Mouse (Mus musculus) gastrocnemius, adult 8-10 months (tissue): ENCODE measurements around the gene Gm20388. TPM values are rescaled to one million over a fixed set of nuclear protein-coding genes. Genes with fewer than 3 reads are reported as not detected.
A peak's percentile ranks its signal among the peaks of the same experiment; 100 is the strongest.

Experiments used
- DNase-seq, 2 experiments: peaks; one replicate each; pipeline ENCODE4 v3.0.0; 2022; ENCODE audit warnings: low spot score in 2 of 2
- total RNA-seq, 4 experiments: library from RNA; stranded (reverse); gene quantifications; 2 replicates each; pipeline ENCODE4 v1.2.4; 2022

The Gm20388 gene
- total RNA-seq, 4 experiments from 2014 or later, result 4.4 to 20.0 (median 7.9) TPM; not detected in 1

GRCm38 (mm10) chr8:122751342-122751741 lies 2840.7 kb downstream of the Gm20388 start:
- DNase-seq, result no peak

- no peak for DNase-seq
Observed at GRCm38 (mm10) chr8:122752111-122752721, 2841.6 kb downstream of the Gm20388 start.

- DNase-seq, result no peak
Observed at GRCm38 (mm10) chr8:122758597-122758996, 2848.0 kb downstream of the Gm20388 start.

- DNase-seq, result no peak
Observed at GRCm38 (mm10) chr8:122760116-122760515, 2849.5 kb downstream of the Gm20388 start.

GRCm38 (mm10) chr8:122761109-122761508 lies 2850.5 kb downstream of the Gm20388 start:
- no peak for DNase-seq

- no peak for DNase-seq
Observed at GRCm38 (mm10) chr8:122762731-122763266, 2852.2 kb downstream of the Gm20388 start.

- no peak for DNase-seq
Observed at GRCm38 (mm10) chr8:122763267-122763738, 2852.7 kb downstream of the Gm20388 start.

- no peak for DNase-seq
Observed at GRCm38 (mm10) chr8:122764790-122765474, 2854.3 kb downstream of the Gm20388 start.

- DNase-seq, result no peak
Observed at GRCm38 (mm10) chr8:122766189-122766588, 2855.5 kb downstream of the Gm20388 start.

- DNase-seq, result no peak
Observed at GRCm38 (mm10) chr8:122766647-122767200, 2856.1 kb downstream of the Gm20388 start.

GRCm38 (mm10) chr8:122767229-122767628 lies 2856.6 kb downstream of the Gm20388 start:
- DNase-seq, result no peak

- no peak for DNase-seq
Observed at GRCm38 (mm10) chr8:122769251-122770058, 2858.8 kb downstream of the Gm20388 start.

GRCm38 (mm10) chr8:122772431-122773060 lies 2861.9 kb downstream of the Gm20388 start:
- DNase-seq, result no peak

GRCm38 (mm10) chr8:122775285-122776155 lies 2864.9 kb downstream of the Gm20388 start, which contains the start of gene Acsf3:
Gene Acsf3 (plus strand): TSS chr8:122775486.
- DNase-seq, result peak; percentile 38 to 41

GRCm38 (mm10) chr8:122777701-122778100 lies 2867.1 kb downstream of the Gm20388 start:
- no peak for DNase-seq

- DNase-seq, result no peak
Observed at GRCm38 (mm10) chr8:122778703-122779239, 2868.1 kb downstream of the Gm20388 start.

GRCm38 (mm10) chr8:122779255-122779654 lies 2868.6 kb downstream of the Gm20388 start:
- DNase-seq, result no peak

- peak in 1 of 2 experiments; percentile 47 for DNase-seq
Observed at GRCm38 (mm10) chr8:122784756-122785155, 2874.1 kb downstream of the Gm20388 start.

GRCm38 (mm10) chr8:122789796-122790195 lies 2879.2 kb downstream of the Gm20388 start:
- DNase-seq, result no peak
